Mouse (Mus musculus): ENCODE measurements at regions not wholly inside any gene's neighbourhood (a gene's known extent, or its start where the extent isn't known, plus 50 kb on each side); places are given as distances from the start of the nearest gene placed in this dataset.

DNA sequence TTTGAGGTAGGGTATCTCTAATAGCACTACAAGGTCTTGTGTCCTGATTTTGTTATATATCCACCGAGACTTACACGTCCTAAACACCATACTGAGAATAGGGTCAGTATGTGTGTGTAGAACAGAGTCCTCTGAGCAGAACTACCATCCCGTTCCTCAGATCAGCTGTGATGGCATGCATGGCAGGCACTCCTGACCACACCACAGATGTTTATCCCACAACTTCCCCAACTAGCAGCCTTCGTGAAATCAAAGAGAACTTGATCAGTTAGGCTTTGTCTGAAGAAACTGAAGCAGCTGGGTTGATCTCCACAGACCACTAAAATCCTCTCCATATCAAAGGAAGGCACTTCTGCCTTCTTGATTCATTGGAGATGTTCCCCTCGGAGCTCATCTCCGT lies 68.3 kb upstream of the Pitrm1 start:
- H3K4me1 ChIP-seq (ENCODE audit: insufficient read depth) = no peaks in the 10 kb centered on the region
- no peaks in the 10 kb centered on the region for H3K36me3 ChIP-seq (ENCODE audit: insufficient read depth)
- no peak overlapping the region for H3K4me3 ChIP-seq (ENCODE audit: low read depth, low read length)
- H3K27me3 ChIP-seq (ENCODE audit: insufficient read depth, low read length) = no peaks in the 10 kb centered on the region
- WGBS = 86% methylated on average over 6 of the region's 6 CpGs
- DNase-seq = no peak
- ATAC-seq = no peak
- no peak for TF ChIP-seq CTCF (IDR thresholded peaks at IDR 0.05; ENCODE audit: low read depth)
- no peaks in the 10 kb centered on the region for H3K9me3 ChIP-seq (ENCODE audit: low read length)
- no peak overlapping the region for H3K4me2 ChIP-seq (ENCODE audit: low read depth)
- no peak overlapping the region for H3K9ac ChIP-seq
- no peak overlapping the region for H3K27ac ChIP-seq (ENCODE audit: low read depth, low read length)

DNA sequence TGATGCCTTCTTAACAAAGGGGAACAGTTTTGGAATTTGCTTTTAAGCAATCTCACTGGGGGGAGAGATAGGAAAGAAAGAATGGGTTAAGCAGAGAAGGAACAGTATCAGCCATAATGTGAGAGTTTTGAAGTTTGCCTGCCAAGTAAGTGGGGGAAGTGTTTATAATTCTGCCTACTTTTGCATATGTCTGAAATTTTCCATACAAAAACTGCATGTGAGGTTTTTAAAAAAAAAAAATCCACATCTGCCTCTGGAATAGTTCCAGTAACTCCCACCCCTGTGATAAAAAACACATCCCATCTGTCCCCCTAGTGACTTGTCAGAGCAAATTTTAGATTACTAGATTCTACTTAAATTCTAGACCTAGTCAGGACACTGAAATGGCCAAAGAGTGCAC lies 63.5 kb upstream of the Pitrm1 start:
- H3K27ac ChIP-seq (ENCODE audit: low read depth, low read length) = no peak overlapping the region
- H3K4me2 ChIP-seq (ENCODE audit: low read depth) = no peak overlapping the region
- no peaks in the 10 kb centered on the region for H3K9me3 ChIP-seq (ENCODE audit: low read length)
- H3K27me3 ChIP-seq (ENCODE audit: insufficient read depth, low read length) = no peaks in the 10 kb centered on the region
- H3K4me1 ChIP-seq (ENCODE audit: insufficient read depth) = no peaks in the 10 kb centered on the region
- no peak for ATAC-seq
- no peak for DNase-seq
- no peak for TF ChIP-seq CTCF (IDR thresholded peaks at IDR 0.05; ENCODE audit: low read depth)
- no peak overlapping the region for H3K9ac ChIP-seq
- no peaks in the 10 kb centered on the region for H3K36me3 ChIP-seq (ENCODE audit: insufficient read depth)
- H3K4me3 ChIP-seq (ENCODE audit: low read depth, low read length) = no peak overlapping the region

DNA sequence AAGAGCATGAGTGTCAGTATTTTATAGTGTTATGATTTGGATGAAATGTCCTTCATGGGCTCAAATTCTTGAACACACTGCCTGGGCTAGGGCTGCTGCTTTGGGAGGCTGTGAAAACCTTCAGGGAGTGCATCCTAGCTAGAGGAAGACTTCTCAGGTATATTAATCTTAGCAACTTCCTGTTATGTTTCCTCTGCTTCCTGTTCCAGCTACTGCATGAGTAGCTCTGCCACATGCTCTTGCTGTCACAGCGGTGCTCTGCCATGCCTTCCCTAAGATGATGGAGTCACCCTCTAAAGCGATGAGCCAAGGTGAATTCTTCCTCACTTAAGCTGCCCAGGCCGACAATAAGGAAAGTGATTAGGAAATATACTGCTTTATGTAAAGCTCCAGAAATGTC lies 60.1 kb upstream of the Pitrm1 start:
- Histone ChIP-seq H3K27ac (ENCODE audit: low read depth, low read length) (no peak overlapping the region), H3K4me3 (ENCODE audit: low read depth, low read length) (no peak overlapping the region), H3K27me3 (ENCODE audit: insufficient read depth, low read length) (no peaks in the 10 kb centered on the region), H3K9me3 (ENCODE audit: low read length) (no peaks in the 10 kb centered on the region), H3K4me1 (ENCODE audit: insufficient read depth) (no peaks in the 10 kb centered on the region), H3K4me2 (ENCODE audit: low read depth) (no peak overlapping the region), H3K9ac (no peak overlapping the region), H3K36me3 (ENCODE audit: insufficient read depth) (no peaks in the 10 kb centered on the region)
- DNase-seq (no peak), ATAC-seq (no peak)
- TF ChIP-seq CTCF (IDR thresholded peaks at IDR 0.05; ENCODE audit: low read depth) = no peak
- 91% methylated on average over 3 of the region's 3 CpGs for WGBS

DNA sequence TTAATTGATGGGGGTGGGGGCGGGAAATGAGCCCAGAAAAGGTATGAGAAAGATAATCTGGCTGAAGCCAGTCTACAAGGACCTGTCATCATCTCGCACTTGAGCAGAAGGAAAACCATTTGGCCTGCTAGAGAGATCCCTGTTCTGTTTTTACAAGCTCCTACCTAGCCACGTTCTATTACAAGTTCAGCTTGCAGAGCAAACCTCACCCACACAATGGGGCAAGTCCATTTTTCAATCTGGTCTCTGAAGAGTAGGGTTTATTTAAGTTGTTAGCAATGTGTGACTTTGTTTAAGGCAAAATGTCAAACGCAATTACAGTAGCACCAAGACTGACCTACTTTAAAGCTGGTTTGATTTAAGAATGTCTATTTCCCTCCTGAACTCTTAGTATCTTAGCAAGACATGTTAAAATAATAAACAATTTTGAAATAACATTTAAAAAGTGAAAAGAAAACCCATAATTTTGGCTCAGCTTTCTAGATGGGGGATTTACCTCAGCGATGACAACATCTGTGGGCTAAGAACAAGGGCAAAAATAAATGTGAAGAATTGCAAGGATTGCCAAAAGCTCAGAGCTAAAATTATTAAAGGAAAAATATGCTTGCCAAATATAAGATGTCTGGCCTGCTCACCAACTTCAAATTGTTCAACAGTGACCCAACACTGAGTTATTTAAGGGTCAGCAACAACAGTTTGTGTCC lies 54.9 kb upstream of the Pitrm1 start:
- Histone ChIP-seq H3K4me2 (ENCODE audit: low read depth) (no peak overlapping the region), H3K27ac (ENCODE audit: low read depth, low read length) (no peak overlapping the region), H3K4me1 (ENCODE audit: insufficient read depth) (no peaks in the 10 kb centered on the region), H3K9me3 (ENCODE audit: low read length) (no peaks in the 10 kb centered on the region), H3K4me3 (ENCODE audit: low read depth, low read length) (no peak overlapping the region), H3K9ac (no peak overlapping the region), H3K36me3 (ENCODE audit: insufficient read depth) (no peaks in the 10 kb centered on the region), H3K27me3 (ENCODE audit: insufficient read depth, low read length) (no peaks in the 10 kb centered on the region)
- DNase-seq (no peak), ATAC-seq (no peak)
- WGBS = 82% methylated on average over 5 of the region's 5 CpGs
- no peak for TF ChIP-seq CTCF (IDR thresholded peaks at IDR 0.05; ENCODE audit: low read depth)

Small RNA genes lying in the stretch of these regions (microRNA-seq; reads per million reads assigned to microRNA genes)
- 0 reads per million in 2 experiments for gene Gm26259
